Comparison of ENCODE assay signal across 12 mouse cellular contexts in genomic region chr10:111673317-111673610, GRCm38 (mm10).
DNase-seq lines count a peak whose midpoint lies in the region; ATAC-seq lines count a peak whose summit lies in the region.
"Had no signal": no experiment of that assay in that cellular context is flagged by ENCODE, and none has a peak within 500 bp of the region (broad histone marks: within the 10 kb centered on the region; RNA-seq: fewer than 3 reads in every experiment).

No protein-coding gene starts in this region.

- no peaks in the 10 kb centered on the region for H3K27me3 ChIP-seq in heart, embryonic 15.5 days
- H3K27me3 ChIP-seq in lung, embryonic 16.5 days (ENCODE audit: control insufficient read depth, insufficient read depth, low read depth, low read length) = no peaks in the 10 kb centered on the region
- H3K27me3 ChIP-seq in embryonic facial prominence, embryonic 15.5 days = no peaks in the 10 kb centered on the region
- no peaks in the 10 kb centered on the region for H3K27me3 ChIP-seq in stomach, embryonic 16.5 days (ENCODE audit: control insufficient read depth, insufficient read depth, low read length)

- H3K9me3 ChIP-seq in heart, embryonic 15.5 days (replicated peaks) = no peaks in the 10 kb centered on the region
- no peaks in the 10 kb centered on the region for H3K9me3 ChIP-seq in lung, embryonic 16.5 days (ENCODE audit: control insufficient read depth, low read length)
- no peaks in the 10 kb centered on the region for H3K9me3 ChIP-seq in embryonic facial prominence, embryonic 15.5 days (replicated peaks)
- no peaks in the 10 kb centered on the region for H3K9me3 ChIP-seq in stomach, embryonic 16.5 days (replicated peaks; ENCODE audit: control insufficient read depth, low read length)

- no peak overlapping the region for H3K9ac ChIP-seq in heart, embryonic 15.5 days
- H3K9ac ChIP-seq in lung, embryonic 16.5 days (ENCODE audit: low read length) = no peak overlapping the region
- no peak overlapping the region for H3K9ac ChIP-seq in embryonic facial prominence, embryonic 15.5 days
- H3K9ac ChIP-seq in stomach, embryonic 16.5 days (ENCODE audit: low read length) = no peak overlapping the region
- H3K9ac ChIP-seq: forebrain, postnatal 0 days had no signal

- no peak overlapping the region for H3K4me2 ChIP-seq in heart, embryonic 15.5 days
- peak overlapping the region; percentile 38 for H3K4me2 ChIP-seq in lung, embryonic 16.5 days (ENCODE audit: low read depth, low read length)
- H3K4me2 ChIP-seq in embryonic facial prominence, embryonic 15.5 days (replicated peaks) = no peak overlapping the region
- peak overlapping the region; percentile 31 for H3K4me2 ChIP-seq in stomach, embryonic 16.5 days (ENCODE audit: low read depth, low read length)

- no peak for DNase-seq in heart, adult 9 months (ENCODE audit: low spot score in 2 of 2)
- no peak for DNase-seq in lung, postnatal 14 days
- no peak for DNase-seq in layer of hippocampus, postnatal 10 days (ENCODE audit: low spot score in 2 of 2)
- DNase-seq in gastrocnemius, postnatal 4 days (ENCODE audit: low spot score in 2 of 2) = no peak
- DNase-seq: forebrain, postnatal 0 days; heart, adult 11 months; thymus, postnatal 25 days had no signal

- H3K4me3 ChIP-seq in heart, embryonic 15.5 days = no peak overlapping the region
- H3K4me3 ChIP-seq in lung, embryonic 16.5 days (ENCODE audit: low read length) = no peak overlapping the region
- H3K4me3 ChIP-seq in embryonic facial prominence, embryonic 15.5 days (replicated peaks) = no peak overlapping the region
- no peak overlapping the region for H3K4me3 ChIP-seq in stomach, embryonic 16.5 days (replicated peaks; ENCODE audit: low read length)

- peaks cover 12% of the 10 kb centered on the region for H3K4me1 ChIP-seq in heart, embryonic 15.5 days (replicated peaks)
- peaks cover 61% of the 10 kb centered on the region for H3K4me1 ChIP-seq in lung, embryonic 16.5 days (replicated peaks; ENCODE audit: control insufficient read depth, insufficient read depth, low read length)
- H3K4me1 ChIP-seq in embryonic facial prominence, embryonic 15.5 days = peaks cover 26% of the 10 kb centered on the region
- H3K4me1 ChIP-seq in stomach, embryonic 16.5 days (ENCODE audit: control insufficient read depth, insufficient read depth, low read length) = peaks cover 46% of the 10 kb centered on the region

- H3K27ac ChIP-seq in heart, embryonic 15.5 days = 0 out of 2 replicates have a peak overlapping the region, but pooled peaks have one; percentile 18
- H3K27ac ChIP-seq in lung, embryonic 16.5 days (ENCODE audit: low read length) = peak overlapping the region; percentile 84
- H3K27ac ChIP-seq in embryonic facial prominence, embryonic 15.5 days (replicated peaks) = 0 out of 2 replicates have a peak overlapping the region, but pooled peaks have one; percentile 52
- H3K27ac ChIP-seq in stomach, embryonic 16.5 days (ENCODE audit: low read length) = peak overlapping the region; percentile 90

- no peaks in the 10 kb centered on the region for H3K36me3 ChIP-seq in heart, embryonic 15.5 days
- no peaks in the 10 kb centered on the region for H3K36me3 ChIP-seq in lung, embryonic 16.5 days (ENCODE audit: control insufficient read depth, insufficient read depth, low read length)
- H3K36me3 ChIP-seq in embryonic facial prominence, embryonic 15.5 days = no peaks in the 10 kb centered on the region
- no peaks in the 10 kb centered on the region for H3K36me3 ChIP-seq in stomach, embryonic 16.5 days (ENCODE audit: control insufficient read depth, insufficient read depth, low read length)

- no peak; the same call in 1 of the 2 replicates for ATAC-seq in heart, embryonic 15.5 days (replicated peaks; ENCODE audit: insufficient number of reproducible peaks, insufficient read depth, low FRiP score, low read depth)
- ATAC-seq in lung, embryonic 16.5 days (ENCODE audit: low read depth) = peak; percentile 32
- ATAC-seq in embryonic facial prominence, embryonic 15.5 days (ENCODE audit: insufficient number of reproducible peaks, low FRiP score, low TSS enrichment, low read depth) = no peak
- no peak; the same call in 1 of the 2 replicates for ATAC-seq in stomach, embryonic 16.5 days (ENCODE audit: insufficient read depth, low FRiP score)
- ATAC-seq: forebrain, postnatal 0 days; inflammation-experienced regulatory T-cells, adult 6 months had no signal

Comparison
In these comparisons a context has a peak if more than half of its experiments do, and no peak if none do; other contexts are left out.
1. H3K27ac ChIP-seq: peak in every context shown above with its lines; median percentile 90 in stomach, embryonic 16.5 days; 84 in lung, embryonic 16.5 days; 52 in embryonic facial prominence, embryonic 15.5 days; 18 in heart, embryonic 15.5 days.
2. H3K4me2 ChIP-seq: peak in lung, embryonic 16.5 days (single experiment) and stomach, embryonic 16.5 days (single experiment); none in heart, embryonic 15.5 days (single experiment) and embryonic facial prominence, embryonic 15.5 days (single experiment).